Mouse (Mus musculus): Measurements from ENCODE around the gene Sohlh1.

GRCm38 (mm10) chr2:25882276-25882675 lies 35.2 kb upstream of the Sohlh1 start:
- TF ChIP-seq CTCF (IDR thresholded peaks at IDR 0.05; ENCODE audit: low read depth) (no peak), EP300 (IDR thresholded peaks at IDR 0.05; ENCODE audit: low read depth) (no peak)

Data from liver, embryonic 14.5 days (tissue).